16 mouse cellular contexts compared by ENCODE assay signal in genomic region chr1:107445352-107445751, GRCm38 (mm10). TPM values are rescaled to one million over a fixed set of nuclear protein-coding genes. Genes with fewer than 3 reads are reported as not detected.
"Had no signal": no experiment of that assay in that cellular context is flagged by ENCODE, and none has a peak within 500 bp of the region (broad histone marks: within the 10 kb centered on the region; RNA-seq: fewer than 3 reads in every experiment).

No protein-coding gene starts in this region.

- H3K4me3 ChIP-seq: limb, embryonic 12.5 days; liver, embryonic 13.5 days; midbrain, embryonic 12.5 days; myocyte; neural tube, embryonic 15.5 days had no signal

- H3K27me3 ChIP-seq: limb, embryonic 12.5 days; liver, embryonic 13.5 days; midbrain, embryonic 12.5 days; neural tube, embryonic 15.5 days had no signal

- H3K9me3 ChIP-seq: limb, embryonic 12.5 days; liver, embryonic 13.5 days; midbrain, embryonic 12.5 days; neural tube, embryonic 15.5 days had no signal

- H3K36me3 ChIP-seq: limb, embryonic 12.5 days; liver, embryonic 13.5 days; midbrain, embryonic 12.5 days; neural tube, embryonic 15.5 days had no signal

- DNase-seq: kidney, adult 2 months; kidney, postnatal 36 days; liver; liver, embryonic 13.5 days; liver, postnatal 0 days; thymus, postnatal 4 days had no signal

- H3K4me2 ChIP-seq: limb, embryonic 12.5 days; liver, embryonic 13.5 days; midbrain, embryonic 12.5 days; neural tube, embryonic 15.5 days had no signal

- H3K27ac ChIP-seq: kidney, postnatal 0 days; limb, embryonic 12.5 days; liver, embryonic 13.5 days; midbrain, embryonic 12.5 days; neural tube, embryonic 15.5 days had no signal

- ATAC-seq: liver, postnatal 0 days had no signal

- H3K4me1 ChIP-seq: limb, embryonic 12.5 days; liver, embryonic 13.5 days; midbrain, embryonic 12.5 days; neural tube, embryonic 15.5 days had no signal

- H3K9ac ChIP-seq: limb, embryonic 12.5 days; liver, embryonic 13.5 days; liver, postnatal 0 days; midbrain, embryonic 12.5 days; neural tube, embryonic 15.5 days had no signal

RNA-seq across cellular contexts. Expression of gene Serpinb7, which starts 45.9 kb away (rescaled TPM):
- total RNA-seq: layer of hippocampus, postnatal 10 days; left cerebral cortex, postnatal 36 days; megakaryocyte-erythroid progenitor cell, adult 5-6 weeks had no signal
- polyA plus RNA-seq: kidney, adult 2 months; kidney, postnatal 0 days; limb, embryonic 12.5 days; liver, embryonic 13.5 days; liver, postnatal 0 days; lung, embryonic 16.5 days; midbrain, embryonic 12.5 days; neural tube, embryonic 11.5 days had no signal
